Mouse (Mus musculus) intestine, embryonic 14.5 days (tissue): ENCODE results near the gene Slc44a4. TPM values are rescaled to one million over a fixed set of nuclear protein-coding genes. Genes with fewer than 3 reads are reported as not detected.
"Not testable (repeated sequence)": the region's sequence is repeated elsewhere in the genome, so short reads cannot be mapped to it uniquely, and the experiment has no call there.

ENCODE experiments used
- ATAC-seq: fragments of 200-750 bp; cut with Nextera tagmentation; replicated peaks from 2 replicates; pipeline ENCODE4 v1.8.0; 2017; ENCODE audit warnings: low read depth, moderate number of reproducible peaks, moderate TSS enrichment, moderate library complexity; ENCODE audit not compliant: low FRiP score, low TSS enrichment
- DNase-seq: peaks from one replicate; pipeline ENCODE4 v3.0.0-alpha.2; 2018; ENCODE audit warnings: low spot score
- H3K27ac ChIP-seq: fragments of 300-500 bp; sonication (generic); 2 replicates; pipeline ENCODE4 v1.5.1; 2014; ENCODE audit warnings: low read depth, mild to moderate bottlenecking, control low read depth
- H3K27me3 ChIP-seq: fragments of 300-500 bp; sonication (generic); replicated peaks from 2 replicates; pipeline ENCODE4 v1.6.1; 2014; ENCODE audit warnings: low read length, control low read depth; ENCODE audit not compliant: control insufficient read depth, insufficient read depth
- H3K36me3 ChIP-seq: fragments of 300-500 bp; sonication (generic); 2 replicates; pipeline ENCODE4 v1.6.1; 2014; ENCODE audit warnings: low read length, control low read depth; ENCODE audit not compliant: control insufficient read depth, insufficient read depth
- H3K4me1 ChIP-seq: fragments of 300-500 bp; sonication (generic); replicated peaks from 2 replicates; pipeline ENCODE4 v1.6.1; 2014; ENCODE audit warnings: low read length, control low read depth, mixed read lengths; ENCODE audit not compliant: control insufficient read depth, insufficient read depth
- H3K4me2 ChIP-seq: fragments of 300-500 bp; sonication (generic); 2 replicates; pipeline ENCODE4 v1.6.1; 2014; ENCODE audit warnings: low read length
- H3K4me3 ChIP-seq: fragments of 300-500 bp; sonication (generic); 2 replicates; pipeline ENCODE4 v1.5.1; 2014; ENCODE audit warnings: low read depth, low read length, control low read depth, mixed read lengths
- H3K9ac ChIP-seq: fragments of 300-500 bp; sonication (generic); 2 replicates; pipeline ENCODE4 v1.6.1; 2014; ENCODE audit warnings: mild to moderate bottlenecking, low read length
- H3K9me3 ChIP-seq: fragments of 300-500 bp; sonication (generic); 2 replicates; pipeline ENCODE4 v1.6.1; 2016; ENCODE audit warnings: low read length, control low read depth; ENCODE audit not compliant: control insufficient read depth
- WGBS: fragments of 180-500 bp; shearing (Covaris S2); extraction: QIAGEN DNeasy Blood & Tissue Kit; methylation state at CpG from one replicate; pipeline ENCODE4 v1.1.7; 2014; 5-methylcytosine and 5-hydroxymethylcytosine counted together
- polyA plus RNA-seq: library from polyadenylated mRNA; unstranded; fragments of >200 nt; fragmentation: Nextera tagmentation; extraction: Ambion mirVana; gene quantifications from 2 replicates; pipeline ENCODE4 v1.2.1, GENCODE M21; 2014

The Slc44a4 gene
- polyA plus RNA-seq, 1 experiment from 2014 or later: 28.4 TPM

GRCm38 (mm10) chr17:34896366-34896765 is 17.9 kb upstream of the Slc44a4 start:
- no peaks in the 10 kb centered on the region for H3K27me3 ChIP-seq
- no peak overlapping the region for H3K27ac ChIP-seq
- peaks cover 8% of the 10 kb centered on the region for H3K36me3 ChIP-seq
- 83% methylated on average over 17 of the region's 17 CpGs for WGBS
- H3K4me2 ChIP-seq: no peak overlapping the region
- no peaks in the 10 kb centered on the region for H3K9me3 ChIP-seq
- no peak overlapping the region for H3K4me3 ChIP-seq
- no peak for ATAC-seq
- no peak for DNase-seq
- H3K4me1 ChIP-seq: peaks cover 20% of the 10 kb centered on the region
- H3K9ac ChIP-seq: no peak overlapping the region

- peaks cover 18% of the 10 kb centered on the region for H3K36me3 ChIP-seq
- DNase-seq: peak; percentile 77
Observed at GRCm38 (mm10) chr17:34897373-34898159, 16.7 kb upstream of the Slc44a4 start.

GRCm38 (mm10) chr17:34898160-34898586 is 16.1 kb upstream of the Slc44a4 start, which contains the start of the genes C2 and Ehmt2:
Gene C2 (minus strand): TSS chr17:34898265.
Gene Ehmt2 (plus strand): TSS chr17:34898469.
- H3K36me3 ChIP-seq: peaks cover 24% of the 10 kb centered on the region
- peak within 1 kb of the TSS; percentile 92 for H3K9ac ChIP-seq
- H3K4me1 ChIP-seq: peaks cover 20% of the 10 kb centered on the region
- H3K27me3 ChIP-seq: no peaks in the 10 kb centered on the region
- H3K4me3 ChIP-seq: peak within 1 kb of the TSS; percentile 95
- no peaks in the 10 kb centered on the region for H3K9me3 ChIP-seq
- H3K27ac ChIP-seq: peak within 1 kb of the TSS; percentile 93
- DNase-seq (peak; percentile 93), ATAC-seq (peak; percentile 54)
- peak within 1 kb of the TSS; percentile 83 for H3K4me2 ChIP-seq
- under 1% methylated on average over 32 of the region's 44 CpGs for WGBS

More at GRCm38 (mm10) chr17:34897373-34898159, 16.7 kb upstream of the Slc44a4 start:
- Histone ChIP-seq H3K27me3 (no peaks in the 10 kb centered on the region), H3K4me1 (peaks cover 20% of the 10 kb centered on the region), H3K27ac (peak overlapping the region; percentile 93), H3K9ac (peak overlapping the region; percentile 92), H3K9me3 (no peaks in the 10 kb centered on the region), H3K4me2 (peak overlapping the region; percentile 83), H3K4me3 (peak overlapping the region; percentile 95)
- no peak for ATAC-seq
- 13% methylated on average over 10 of the region's 10 CpGs for WGBS

- no peak for DNase-seq
- Histone ChIP-seq H3K9me3 (no peaks in the 10 kb centered on the region), H3K4me1 (peaks cover 16% of the 10 kb centered on the region), H3K36me3 (peaks cover 29% of the 10 kb centered on the region), H3K27me3 (no peaks in the 10 kb centered on the region), H3K4me3 (peak overlapping the region; percentile 95), H3K27ac (peak overlapping the region; percentile 93), H3K9ac (peak overlapping the region; percentile 92), H3K4me2 (peak overlapping the region; percentile 83)
- peak; percentile 5; the same call in 1 of the 2 replicates for ATAC-seq
- 0% methylated on average over 8 of the region's 47 CpGs for WGBS
Observed at GRCm38 (mm10) chr17:34898706-34899052, 15.6 kb upstream of the Slc44a4 start.

- Histone ChIP-seq H3K27me3 (no peaks in the 10 kb centered on the region), H3K4me2 (peak overlapping the region; percentile 83), H3K4me3 (peak overlapping the region; percentile 95), H3K9ac (peak overlapping the region; percentile 92), H3K4me1 (peaks cover 16% of the 10 kb centered on the region), H3K27ac (peak overlapping the region; percentile 93), H3K36me3 (peaks cover 35% of the 10 kb centered on the region), H3K9me3 (no peaks in the 10 kb centered on the region)
- peak; percentile 1; the same call in 1 of the 2 replicates for ATAC-seq
- DNase-seq: peak; percentile 83
- WGBS: under 1% methylated on average over 39 of the region's 45 CpGs
Observed at GRCm38 (mm10) chr17:34899053-34899889, 15.0 kb upstream of the Slc44a4 start.

GRCm38 (mm10) chr17:34899890-34900243 is 14.4 kb upstream of the Slc44a4 start:
- H3K27ac ChIP-seq: peak overlapping the region; percentile 93
- peak overlapping the region; percentile 95 for H3K4me3 ChIP-seq
- no peaks in the 10 kb centered on the region for H3K9me3 ChIP-seq
- no peak for ATAC-seq
- H3K4me2 ChIP-seq: peak overlapping the region; percentile 83
- peaks cover 41% of the 10 kb centered on the region for H3K36me3 ChIP-seq
- 2% methylated on average over 5 of the region's 5 CpGs for WGBS
- peaks cover 16% of the 10 kb centered on the region for H3K4me1 ChIP-seq
- H3K27me3 ChIP-seq: no peaks in the 10 kb centered on the region
- peak overlapping the region; percentile 92 for H3K9ac ChIP-seq
- DNase-seq: no peak

GRCm38 (mm10) chr17:34900826-34901225 is 13.4 kb upstream of the Slc44a4 start:
- H3K9ac ChIP-seq, H3K27ac ChIP-seq, H3K4me2 ChIP-seq, H3K27me3 ChIP-seq, H3K4me1 ChIP-seq, H3K4me3 ChIP-seq, H3K9me3 ChIP-seq, ATAC-seq, DNase-seq: not testable (repeated sequence)
- H3K36me3 ChIP-seq: peaks cover 50% of the 10 kb centered on the region

- not testable (repeated sequence) for H3K4me3 ChIP-seq, H3K27ac ChIP-seq, H3K9me3 ChIP-seq, H3K27me3 ChIP-seq, ATAC-seq, H3K9ac ChIP-seq, H3K4me1 ChIP-seq, DNase-seq, H3K4me2 ChIP-seq
- H3K36me3 ChIP-seq: peaks cover 58% of the 10 kb centered on the region
- WGBS: 92% methylated on average over 9 of the region's 10 CpGs
Observed at GRCm38 (mm10) chr17:34901948-34902347, 12.3 kb upstream of the Slc44a4 start.
